Mouse (Mus musculus) left cerebral cortex, adult 8-10 months (tissue): ENCODE data around the gene Ift81. TPM values are rescaled to one million over a fixed set of nuclear protein-coding genes. Genes with fewer than 3 reads are reported as not detected.

Source experiments
- DNase-seq, 2 experiments: peaks; one replicate each; pipeline ENCODE4 v3.0.0; 2022; ENCODE audit warnings: low spot score in 2 of 2
- total RNA-seq, 4 experiments: library from RNA; stranded (reverse); gene quantifications; 2 replicates each; pipeline ENCODE4 v1.2.4; 2022

Ift81 gene
- total RNA-seq, 4 experiments from 2014 or later, result 52.6 to 67.4 (median 57.2) TPM

DNA sequence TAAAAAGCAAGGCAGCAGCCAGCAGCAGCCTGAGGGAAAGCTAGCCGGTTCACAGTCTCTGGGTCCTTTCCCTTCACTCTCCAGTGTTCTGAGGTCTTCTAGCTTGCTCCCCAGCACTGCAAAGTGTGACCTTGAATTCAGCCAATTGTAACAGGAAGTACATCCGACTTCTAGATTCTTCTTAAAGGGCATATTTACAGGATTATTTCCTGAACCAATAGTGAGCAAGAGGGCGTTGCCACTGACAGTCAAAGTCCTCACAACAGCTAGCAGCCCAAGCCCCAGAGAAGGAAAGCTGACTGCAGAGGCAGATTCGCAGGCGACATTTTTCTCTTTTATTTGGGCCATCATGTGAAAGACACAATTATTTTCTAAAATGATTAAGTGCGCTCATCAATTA is 65.6 kb downstream of the Ift81 start:
- no peak for DNase-seq

DNA sequence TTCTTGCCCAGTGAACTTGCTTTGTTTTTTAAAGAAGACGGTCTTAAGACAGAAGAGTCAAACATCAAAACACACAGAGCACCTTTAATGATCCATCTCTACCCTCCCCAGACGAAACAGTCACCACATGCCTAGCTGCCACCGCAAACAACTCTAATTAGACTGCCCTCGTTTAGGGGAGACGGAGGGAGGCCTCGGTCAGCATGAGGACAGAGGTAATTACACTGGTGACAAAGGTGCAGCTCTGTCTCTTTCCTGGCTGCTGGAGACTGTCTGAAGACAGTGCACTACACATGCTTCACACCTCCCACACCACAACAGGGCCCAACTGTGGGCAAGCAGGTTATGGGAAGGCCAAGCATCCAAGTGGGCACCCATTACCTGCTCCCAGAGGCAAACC is 66.5 kb downstream of the Ift81 start:
- no peak for DNase-seq

DNA sequence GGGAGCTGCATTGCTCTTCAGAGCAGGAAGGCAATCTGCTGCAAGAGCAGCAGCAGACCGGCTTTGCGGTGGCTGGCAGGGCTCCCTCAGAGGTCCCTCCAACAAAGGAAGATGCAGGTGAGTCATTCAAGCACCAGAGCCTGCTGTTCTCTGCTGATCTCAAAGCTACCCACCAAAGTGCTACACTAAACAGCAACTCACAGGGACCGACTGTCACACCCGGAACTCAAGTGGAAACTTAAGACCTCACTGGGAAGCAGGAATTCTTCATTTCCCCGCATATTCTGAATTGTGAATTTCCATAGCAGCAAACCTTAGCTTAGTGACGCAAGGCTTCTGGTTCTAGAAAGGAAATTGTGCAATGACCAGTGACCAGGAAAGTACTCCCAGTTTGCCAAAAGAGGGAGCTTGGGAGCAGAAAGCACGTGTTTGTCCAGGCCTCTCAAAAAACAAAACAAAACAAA is 67.0 kb downstream of the Ift81 start:
- peak in 1 of 2 experiments; percentile 52 for DNase-seq

DNA sequence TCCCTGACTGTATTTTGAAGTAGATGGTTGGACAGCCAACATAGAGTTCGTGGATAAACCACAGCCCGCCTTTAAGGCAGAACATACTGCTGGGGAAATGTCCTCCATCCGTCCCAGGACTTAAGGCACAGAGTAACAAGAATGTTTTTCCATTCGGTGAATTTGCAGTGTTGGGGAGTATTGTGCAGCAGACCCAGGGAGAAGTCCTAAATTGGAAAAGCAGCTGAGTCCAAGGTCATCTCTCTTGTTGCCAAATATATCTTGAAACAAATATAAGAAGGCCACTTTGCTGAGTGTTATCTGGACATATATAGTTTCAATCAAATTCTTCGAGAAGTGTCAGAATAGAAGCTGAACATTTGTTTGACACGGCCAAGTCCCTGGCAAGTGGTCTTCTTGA is 70.9 kb downstream of the Ift81 start:
- no peak for DNase-seq

DNA sequence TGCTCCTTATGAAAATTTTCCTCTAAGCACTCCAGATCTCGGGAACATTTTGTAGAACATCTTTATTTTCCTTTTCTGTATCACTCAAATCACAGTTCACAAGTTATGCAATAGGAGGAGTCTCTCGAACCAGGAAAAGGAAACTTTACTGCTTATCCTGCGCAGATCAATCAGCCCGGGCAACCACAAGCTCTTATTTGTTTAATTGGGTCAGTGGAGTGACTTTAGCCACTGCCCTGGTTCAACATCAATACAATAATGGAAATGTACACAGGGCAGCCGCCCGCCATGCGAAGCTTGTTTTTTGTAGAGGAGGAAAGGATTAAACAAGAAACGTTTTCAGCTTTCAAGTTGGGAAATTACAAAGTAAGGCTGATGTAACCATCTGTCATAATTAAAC is 72.4 kb downstream of the Ift81 start:
- no peak for DNase-seq

DNA sequence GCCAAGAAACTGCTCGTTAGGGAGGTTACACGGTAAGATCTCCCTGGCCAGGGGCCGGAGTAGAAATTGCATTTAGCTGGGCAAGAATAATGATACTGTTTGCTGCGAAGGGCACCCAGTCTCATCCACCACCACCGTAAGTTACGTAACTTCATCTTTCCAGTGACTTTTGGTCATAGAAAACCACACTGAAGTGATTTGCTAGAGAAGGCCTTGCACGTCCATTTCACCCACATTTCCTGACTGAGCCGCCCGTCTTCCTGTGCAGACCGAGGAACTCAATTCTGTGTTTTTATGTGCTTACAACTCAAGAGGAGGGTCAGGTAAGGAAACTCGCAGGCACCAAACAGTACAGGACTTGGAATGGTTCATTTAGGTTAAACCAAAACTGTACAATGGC is 76.2 kb downstream of the Ift81 start:
- DNase-seq, result no peak

DNA sequence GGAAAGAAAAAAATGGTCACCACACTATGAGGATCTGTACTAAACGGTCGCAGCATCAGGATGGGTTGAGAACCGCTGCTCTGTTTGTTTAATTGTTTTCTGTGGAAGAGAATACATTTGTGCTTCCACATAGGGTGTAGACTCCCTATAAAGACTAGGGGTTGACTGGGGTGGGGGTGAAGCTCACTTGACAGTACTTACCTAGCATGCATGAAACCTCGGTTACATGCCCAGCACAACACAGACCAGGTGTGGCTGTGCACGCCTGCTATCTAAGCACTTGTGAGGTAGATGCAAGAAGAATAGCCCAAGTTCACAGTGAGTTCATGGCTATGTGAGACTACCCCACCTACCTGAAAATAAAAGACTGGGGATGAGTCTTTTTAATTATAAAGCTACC is 76.7 kb downstream of the Ift81 start:
- DNase-seq, result no peak

DNA sequence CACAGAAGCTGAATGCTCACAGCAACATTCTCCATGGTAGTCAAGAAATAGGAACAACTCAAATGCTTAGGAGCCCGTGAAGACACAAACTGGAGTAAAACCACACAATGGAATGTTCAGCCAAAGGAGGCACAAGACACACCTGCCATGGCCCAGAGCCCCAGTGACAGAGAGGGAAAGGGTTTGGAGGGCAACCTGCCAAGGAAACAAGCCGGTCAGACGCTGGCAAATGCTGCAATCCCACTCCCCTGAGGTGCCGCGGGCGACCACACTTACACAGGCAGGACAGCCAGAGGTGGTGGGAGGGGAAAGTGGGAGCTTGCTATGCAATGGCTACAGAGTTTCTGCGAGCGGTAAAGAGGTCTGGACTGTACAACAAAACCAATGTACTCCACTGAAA is 80.4 kb downstream of the Ift81 start:
- no peak for DNase-seq

DNA sequence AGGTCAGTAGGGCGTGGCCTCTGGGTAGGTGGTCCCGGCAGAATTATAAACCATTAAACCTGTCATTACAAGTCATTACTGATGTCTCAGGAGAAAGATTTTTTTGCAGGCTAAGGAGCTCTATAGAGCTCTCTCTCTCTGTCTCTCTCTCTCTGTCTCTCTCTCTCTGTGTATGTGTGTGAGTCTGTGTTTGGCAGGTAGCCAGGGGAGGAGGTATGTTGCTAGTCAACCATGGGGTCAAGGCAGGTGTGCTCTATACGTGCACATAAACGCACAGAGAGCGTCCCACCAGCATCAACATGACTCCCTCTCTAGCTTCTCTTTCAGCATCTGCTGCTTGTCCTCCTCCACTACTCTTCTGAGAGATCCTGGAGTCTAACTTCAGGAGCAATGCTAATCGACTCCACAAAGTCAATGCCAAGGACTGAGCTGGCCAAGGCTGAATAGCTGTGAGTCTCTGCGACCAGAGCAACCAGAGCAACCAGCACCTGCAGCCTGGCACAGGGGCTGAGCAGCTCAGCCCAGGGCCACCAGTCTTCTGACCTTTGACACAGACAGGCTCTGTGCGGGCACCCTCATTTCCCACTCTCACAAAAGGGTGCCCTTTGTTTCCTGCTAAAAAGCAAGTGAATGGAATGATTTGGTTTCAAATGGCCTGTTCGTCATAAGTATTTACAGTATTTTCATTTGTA is 84.3 kb downstream of the Ift81 start:
- DNase-seq, result no peak

DNA sequence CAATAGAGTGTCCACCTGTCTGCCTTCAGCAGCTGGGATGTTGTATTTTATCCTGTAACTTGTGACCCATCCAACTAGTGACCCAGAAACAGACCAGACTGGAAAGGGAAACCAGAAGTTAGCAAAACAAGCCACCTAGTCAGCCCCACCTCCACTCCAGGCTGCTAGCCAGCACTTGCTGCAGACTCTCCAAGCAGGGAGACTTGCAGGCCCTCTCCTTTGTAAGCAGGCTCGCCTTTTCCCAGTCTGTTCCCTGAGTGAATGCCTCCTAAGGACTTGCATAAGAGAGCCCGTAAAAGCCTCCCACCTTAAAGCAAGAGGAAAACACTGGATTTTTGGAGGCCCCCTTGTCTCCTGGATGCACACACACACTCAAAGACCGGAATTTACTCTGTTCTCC is 85.0 kb downstream of the Ift81 start:
- peak in 1 of 2 experiments; percentile 60 for DNase-seq

DNA sequence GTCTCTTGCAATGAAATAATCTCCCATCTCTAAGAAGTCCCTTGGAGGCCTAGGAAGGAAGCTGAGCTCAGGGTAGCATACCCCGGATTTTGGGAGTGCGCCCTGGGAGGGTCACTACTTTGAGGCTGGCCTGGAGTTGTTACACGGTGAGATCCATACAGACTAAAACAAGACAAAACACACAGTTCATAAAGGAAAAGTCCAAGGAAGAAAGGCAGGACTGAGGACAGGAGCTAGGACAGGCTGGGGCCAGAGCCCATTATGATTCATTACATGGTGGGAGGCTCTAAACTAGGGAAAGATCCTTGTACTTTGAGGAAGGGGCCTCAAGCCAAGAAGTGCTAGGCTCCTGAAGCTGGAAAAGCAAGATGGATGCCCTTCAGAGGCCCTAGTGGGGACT is 85.7 kb downstream of the Ift81 start:
- DNase-seq, result no peak

DNA sequence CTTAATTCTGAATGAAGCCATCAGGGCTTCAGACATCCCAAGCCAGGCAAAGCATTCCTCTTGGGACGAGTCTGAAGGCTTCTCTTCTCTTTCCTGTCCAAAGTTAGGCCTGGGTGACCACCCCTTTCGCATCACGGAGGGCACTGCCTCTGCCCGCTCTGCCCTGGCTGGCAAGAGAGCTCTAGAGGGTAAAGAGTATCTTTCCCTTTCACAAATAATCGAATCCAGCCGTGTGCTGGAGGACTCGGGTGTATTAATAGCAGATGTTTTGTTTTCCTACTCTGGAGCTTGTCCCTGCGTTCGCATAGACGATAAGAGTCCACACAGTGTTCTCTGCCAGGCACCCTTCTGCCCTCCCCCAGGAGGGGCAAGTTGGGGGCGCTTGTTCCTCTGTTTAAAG is 86.6 kb downstream of the Ift81 start:
- DNase-seq, result no peak

DNA sequence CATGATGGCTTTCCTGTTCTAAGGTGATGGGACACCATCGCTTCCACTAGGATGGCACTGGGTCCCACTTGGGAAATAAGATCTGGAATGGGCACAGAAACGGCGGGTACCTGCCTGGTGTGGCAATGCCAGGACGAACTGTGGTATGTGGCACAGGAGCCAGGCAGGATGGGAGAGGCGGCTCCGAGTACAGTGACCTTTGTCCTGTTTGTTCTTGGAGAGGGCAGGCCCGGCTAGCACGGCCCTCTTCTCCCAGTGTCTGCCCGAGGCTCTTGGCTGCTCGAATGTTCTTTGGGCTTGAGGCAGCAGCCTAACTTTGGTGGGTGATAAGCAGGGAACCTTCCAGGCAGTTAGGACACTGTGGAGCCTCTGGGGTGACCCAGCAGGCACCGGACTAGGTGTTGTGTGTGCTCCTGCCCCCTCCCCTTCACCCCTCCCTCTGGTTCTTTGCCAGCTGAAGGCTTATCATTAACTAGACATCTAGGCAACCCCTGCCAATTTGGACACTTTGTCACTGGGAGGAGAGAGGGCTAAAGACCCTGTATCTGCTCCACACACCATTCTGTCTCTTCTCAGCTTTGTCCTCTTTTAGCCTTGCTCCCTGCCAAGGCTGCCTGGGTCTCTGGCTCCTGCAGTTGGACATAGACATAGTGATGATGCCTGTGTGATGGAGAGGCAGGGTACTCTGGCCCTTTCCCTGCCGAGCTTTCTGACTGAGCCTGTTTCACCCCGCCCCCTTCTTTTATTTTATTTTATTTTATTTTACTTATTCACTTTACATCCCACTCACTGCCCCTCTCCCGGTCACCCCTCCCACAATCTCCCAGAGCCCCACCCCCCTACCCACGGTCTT is 87.2 kb downstream of the Ift81 start:
- no peak for DNase-seq

DNA sequence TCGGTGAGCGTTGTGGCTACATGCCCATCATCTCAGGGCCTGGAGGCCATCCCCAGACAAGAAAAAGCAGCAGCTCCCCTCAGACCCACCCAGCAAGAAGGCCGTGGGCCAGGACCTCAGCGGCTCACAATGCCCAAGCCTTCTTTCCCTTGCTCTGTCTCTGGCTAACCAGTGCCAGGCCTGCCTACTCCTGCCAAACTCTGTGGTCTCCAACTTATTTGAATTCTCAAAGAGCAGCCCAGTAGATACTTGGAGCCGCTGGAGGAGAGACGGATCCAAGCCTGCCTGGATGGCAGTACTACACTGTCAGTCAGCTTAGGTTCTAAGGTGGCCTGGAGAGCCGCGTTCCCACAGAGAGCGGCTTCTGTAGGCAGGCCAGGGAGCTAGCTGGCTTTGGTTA is 87.9 kb downstream of the Ift81 start:
- peak in 1 of 2 experiments; percentile 53 for DNase-seq

DNA sequence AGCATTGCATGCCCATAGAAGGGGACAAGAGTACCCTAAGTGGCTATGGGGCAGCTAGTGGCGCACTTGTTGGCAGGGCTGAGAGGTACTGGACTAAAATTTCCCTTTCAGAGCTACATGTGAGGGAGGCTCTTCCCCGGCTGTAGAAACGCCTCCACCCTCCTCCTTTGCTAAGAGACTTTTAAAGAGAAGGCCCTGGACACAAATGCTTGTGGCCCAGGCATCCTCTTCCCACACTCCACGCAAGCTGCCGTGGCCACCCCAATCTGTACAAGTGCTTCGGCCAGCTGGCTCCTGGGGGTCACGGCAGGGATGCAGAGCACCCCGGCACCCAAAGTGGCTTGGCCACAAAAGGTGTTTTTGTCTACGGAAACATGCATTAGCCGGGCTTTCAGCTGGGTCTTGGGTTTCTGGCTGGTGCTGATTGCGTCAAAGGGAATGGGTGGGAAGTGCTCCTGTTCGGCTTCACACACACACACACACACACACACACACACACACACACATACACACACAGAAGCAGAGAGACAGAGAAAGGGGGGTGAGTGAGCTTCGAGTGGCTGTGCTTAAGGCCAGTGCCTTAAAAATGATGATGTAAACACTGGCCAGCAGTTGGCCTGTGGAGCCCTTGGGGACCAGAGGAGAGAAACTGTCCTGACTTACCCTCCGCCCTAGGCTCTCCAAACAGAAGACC is 88.9 kb downstream of the Ift81 start:
- DNase-seq, result no peak

DNA sequence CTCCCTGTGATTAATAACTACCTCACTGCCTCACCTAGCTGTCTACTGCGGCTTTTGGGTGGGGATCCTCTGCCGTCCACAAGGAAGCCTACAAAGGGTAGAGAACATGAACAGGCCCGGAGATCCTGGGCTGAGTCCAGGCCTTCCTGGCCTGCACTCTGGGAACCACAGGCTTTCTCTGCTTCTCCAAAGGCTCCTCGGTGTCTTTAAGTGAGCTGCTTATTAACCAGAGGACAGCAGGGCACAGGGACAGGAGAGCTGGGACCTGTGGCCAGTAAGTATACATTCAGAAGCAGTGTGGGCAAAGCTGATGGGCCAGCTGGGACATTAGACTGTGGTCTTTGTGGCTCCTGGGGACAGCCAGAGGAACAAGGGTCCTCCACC is 89.5 kb downstream of the Ift81 start:
- DNase-seq, result no peak

DNA sequence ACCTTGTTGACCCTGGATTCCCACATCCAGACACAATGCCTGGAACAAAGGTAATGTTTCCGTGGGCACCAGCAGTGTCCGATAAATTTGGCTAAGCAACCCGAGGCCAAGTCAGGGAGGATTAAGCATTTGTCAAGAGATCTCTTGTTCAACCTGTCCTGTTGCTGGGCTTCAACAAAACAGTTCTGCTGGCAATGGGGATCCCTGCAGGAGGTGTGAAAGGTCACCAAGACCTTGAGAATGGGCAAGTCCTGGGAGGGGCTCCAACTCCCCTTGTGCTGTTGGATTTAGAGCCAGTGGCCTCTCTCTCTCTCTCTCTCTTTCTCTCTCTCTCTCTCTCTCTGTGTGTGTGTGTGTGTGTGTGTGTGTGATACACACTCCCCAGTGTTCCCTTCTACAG is 90.1 kb downstream of the Ift81 start:
- DNase-seq, result no peak

DNA sequence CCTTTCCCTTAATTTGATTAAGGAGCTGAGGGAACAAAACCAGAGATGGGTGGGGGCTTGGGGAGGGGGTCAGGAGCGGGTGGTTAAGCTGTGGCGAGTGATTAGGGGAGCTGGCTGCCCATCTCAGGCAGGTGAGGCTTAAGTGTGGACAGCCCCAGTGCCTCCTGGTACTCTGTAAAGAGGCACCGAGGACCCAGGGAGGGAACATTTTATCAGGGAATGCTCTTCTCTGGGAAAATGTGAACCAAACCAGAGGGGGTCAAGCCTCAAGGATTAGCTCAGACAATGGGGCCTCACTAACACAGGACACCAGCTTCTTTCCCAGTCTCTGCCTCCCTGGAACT is 93.2 kb downstream of the Ift81 start:
- no peak for DNase-seq

DNA sequence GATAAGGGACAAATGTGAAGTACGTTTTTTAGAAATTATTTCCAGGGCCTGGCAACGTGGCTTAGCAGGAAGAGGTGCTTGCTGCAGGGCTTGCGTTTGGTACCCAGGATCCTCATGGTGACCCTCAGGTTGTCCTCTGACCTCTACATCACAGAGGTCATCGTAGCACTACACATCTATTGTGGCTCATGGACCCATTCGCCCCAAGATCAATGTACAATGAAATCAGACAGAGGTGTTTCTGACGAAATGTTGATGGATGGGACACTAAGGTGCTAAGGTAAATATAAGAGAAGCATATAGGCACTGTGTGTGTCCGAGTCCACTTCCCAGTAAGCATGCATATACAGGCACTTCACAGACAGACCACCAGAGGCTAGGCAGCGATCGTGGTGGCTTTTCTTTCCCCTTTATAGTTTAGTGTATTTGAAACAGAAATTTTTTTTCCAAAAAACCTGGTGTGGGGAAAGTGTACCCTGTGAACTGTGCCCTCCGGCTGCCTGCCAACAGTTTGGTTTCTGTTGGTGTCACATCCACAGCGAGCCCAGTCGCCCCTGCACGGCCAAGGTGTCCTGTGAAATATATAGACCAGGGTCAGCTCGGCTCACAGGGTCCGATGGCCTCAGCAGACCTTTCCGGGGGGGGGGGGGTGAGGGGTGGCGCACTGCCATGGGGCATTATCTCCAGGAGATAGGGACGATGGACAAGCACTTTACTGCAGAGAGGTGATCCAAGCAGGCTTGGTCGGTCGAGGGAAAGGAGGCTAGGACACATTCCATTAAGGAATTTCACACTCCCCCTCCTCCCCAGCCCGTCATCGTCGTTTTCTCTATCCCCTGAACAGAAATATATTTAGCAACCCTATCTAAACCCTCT is 93.8 kb downstream of the Ift81 start:
- DNase-seq, result no peak

DNA sequence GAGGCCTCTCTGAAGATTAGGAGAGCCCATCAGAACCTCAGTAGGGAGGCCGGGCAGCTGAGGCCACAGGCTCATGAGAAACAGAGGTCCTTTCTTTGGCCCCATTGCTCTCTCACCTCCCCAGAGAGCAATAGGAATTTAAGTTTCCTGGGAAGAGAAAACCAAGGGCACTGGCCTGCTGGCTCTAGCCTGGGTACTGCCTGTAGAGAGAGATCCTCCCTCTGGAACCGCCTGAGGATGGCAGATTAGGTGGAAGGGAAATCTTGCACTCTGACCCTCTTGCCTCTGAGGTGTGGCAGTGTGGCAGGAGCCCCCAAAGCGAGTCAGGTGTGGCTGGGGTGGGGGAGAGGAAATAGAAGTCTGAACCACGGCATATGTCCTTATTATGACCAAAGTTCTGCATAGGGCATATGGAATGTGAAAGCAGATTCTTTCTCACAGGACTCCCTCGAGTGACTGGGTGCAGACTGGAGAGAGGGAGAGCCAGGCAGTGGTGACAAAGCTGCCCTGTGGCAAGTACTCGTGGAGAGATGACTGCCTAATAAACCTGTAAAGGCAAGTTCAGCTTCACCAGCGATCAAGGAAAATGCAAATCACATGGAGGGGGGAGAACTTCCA is 95.2 kb downstream of the Ift81 start:
- no peak for DNase-seq

DNA sequence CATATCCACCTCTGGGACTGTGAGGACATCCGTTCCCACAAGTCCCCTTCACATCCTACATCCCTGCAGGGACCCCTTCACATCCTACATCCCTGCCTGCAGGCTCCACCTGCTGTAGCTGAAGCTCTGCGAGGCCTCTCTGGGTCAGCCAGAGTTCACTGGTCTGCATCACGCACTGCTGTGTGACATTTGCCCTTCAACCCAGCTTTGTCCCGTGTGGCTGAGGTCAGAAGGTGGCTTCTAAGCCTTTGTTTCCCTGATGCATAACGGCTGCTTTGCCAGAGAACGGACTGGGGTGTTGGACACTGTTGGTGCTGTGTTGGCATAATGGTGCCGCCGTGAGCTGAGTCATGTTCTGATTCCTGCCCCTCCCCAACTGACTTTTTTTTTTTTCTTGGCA is 96.1 kb downstream of the Ift81 start:
- no peak for DNase-seq
